Mouse (Mus musculus): Measurements from ENCODE around the gene Ess2.
"Not testable (repeated sequence)": the region's sequence is repeated elsewhere in the genome, so short reads cannot be mapped to it uniquely, and the experiment has no call there.

DNA sequence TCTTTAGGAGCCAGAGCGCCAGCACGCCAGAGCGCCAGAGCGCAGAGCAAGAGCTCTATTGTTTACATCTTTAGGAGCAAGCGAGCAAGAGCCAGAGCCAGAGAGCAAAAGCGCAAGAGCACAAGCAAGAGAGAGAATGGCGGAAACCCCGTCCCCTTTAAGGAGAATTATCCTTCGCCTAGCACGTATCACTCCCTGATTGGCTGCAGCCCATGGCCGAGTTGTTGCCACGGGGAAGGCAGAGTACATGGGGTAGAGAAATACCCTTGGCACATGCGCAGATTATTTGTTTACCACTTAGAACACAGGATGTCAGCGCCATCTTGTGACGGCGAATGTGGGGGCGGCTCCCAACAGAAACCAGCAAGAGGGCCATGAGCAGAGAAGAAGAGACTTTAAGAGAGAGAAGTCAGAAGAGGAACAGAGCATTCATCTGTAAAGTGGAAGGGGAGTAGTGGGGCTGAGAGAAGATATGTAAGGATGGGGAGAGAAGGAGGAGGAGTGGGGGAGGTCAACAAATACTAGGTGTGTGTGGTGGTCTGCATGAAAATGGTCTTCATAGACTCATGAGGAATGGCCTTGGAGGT, 45.0 kb upstream of the Ess2 start:
- not testable (repeated sequence) for TF ChIP-seq EP300, CTCF (IDR thresholded peaks at IDR 0.05)
